Mouse (Mus musculus): ENCODE data around the gene Rfpl4b.
"Not testable (repeated sequence)": the region's sequence is repeated elsewhere in the genome, so short reads cannot be mapped to it uniquely, and the experiment has no call there.

Rfpl4b gene

DNA sequence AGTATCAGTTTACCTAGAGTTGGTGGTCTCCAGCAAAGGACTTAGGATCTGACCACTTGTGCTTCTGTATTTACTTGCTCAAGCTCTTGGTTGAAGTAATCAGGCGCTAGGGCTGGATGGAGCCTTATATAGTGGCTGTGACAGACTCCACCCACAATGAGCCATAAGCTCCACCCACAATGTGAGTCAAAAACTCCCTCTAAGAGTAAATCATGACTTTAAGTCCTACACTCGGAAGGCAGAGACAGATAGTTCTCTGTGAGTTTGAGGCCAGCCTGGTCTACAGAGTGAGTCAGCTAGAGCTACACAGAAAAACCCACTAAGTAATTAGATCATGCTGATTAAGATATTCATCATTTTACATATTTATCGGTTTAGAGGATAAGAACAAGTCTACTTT lies at the start of gene Rfpl4b:
Rfpl4b (minus strand) TSS at position 101 of the 400 bp plus-strand sequence.
- in situ Hi-C loops (cut with MboI; ENCODE audit: low sequenced_read_pairs), result no loop called here

DNA sequence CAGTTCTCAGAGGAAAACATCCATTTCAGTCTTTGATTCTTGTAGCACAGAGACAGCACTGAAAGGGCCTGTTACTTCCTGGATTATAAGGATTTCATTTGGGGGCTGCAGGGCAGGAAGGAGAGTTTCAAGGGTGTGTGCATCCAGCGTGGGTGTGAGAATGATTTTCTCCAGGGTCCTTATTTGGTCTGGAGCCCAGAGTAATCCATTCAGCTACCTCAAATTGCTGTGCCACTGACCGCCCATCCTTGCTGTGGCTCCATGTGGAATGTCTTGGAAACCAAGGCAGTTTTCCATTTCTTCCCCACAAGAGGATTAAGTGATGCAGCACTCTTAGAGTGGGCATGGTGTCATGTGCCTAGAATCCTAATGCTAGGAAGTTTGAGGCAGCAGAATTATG lies 33.6 kb upstream of the Rfpl4b start:
- in situ Hi-C loops (cut with MboI; ENCODE audit: low sequenced_read_pairs), result no loop called here

DNA sequence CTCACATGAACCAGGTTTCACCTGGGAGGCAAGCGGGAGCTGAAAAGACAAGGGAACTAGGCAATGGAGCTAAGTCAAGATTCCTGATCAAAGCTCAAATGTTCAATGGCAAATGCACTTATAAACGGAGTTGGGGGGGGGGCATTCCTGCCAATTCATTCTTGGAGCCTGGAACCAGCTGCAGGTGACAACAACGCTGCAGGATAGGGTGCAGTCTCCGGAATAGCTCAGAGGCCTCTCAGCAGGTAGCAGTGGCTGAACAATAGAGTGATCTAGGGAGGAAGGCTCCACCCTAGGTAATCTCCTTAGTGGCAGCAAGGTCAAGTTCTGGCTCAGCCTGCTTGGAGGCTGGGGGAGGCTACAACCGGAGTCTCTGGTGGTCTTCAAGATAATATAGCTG lies 28.4 kb upstream of the Rfpl4b start:
- in situ Hi-C loops (cut with MboI; ENCODE audit: low sequenced_read_pairs), result not testable (repeated sequence)

DNA sequence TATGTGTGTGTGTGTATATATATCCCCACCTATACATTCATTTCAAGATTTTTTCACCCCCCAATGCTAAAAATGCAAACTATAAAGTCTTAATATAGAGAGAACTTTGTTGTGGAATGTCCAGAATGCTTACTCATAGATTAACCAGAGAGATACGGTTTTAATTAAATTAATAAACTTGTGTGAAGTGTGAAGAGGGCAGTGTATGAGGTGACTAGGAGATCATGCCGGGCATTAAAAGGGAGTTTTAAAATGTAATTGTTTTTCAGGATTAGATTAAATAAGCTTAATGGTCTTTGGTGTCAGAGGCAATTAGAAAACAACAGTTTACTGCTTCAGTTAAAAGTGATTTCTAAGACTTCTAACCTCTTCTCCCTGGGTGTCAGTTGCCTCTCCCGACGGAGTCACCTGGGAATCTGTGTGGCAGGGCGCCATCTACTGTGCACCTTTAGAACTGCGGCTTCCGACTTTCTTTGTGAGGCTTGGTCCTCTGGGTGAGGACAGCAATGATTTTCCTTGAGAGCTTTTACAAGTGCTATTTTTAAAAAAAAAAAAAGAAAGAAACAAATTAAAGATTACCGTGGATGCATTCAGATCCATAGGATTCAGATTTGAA lies 27.4 kb upstream of the Rfpl4b start:
- in situ Hi-C loops (cut with MboI; ENCODE audit: low sequenced_read_pairs), result no loop called here

DNA sequence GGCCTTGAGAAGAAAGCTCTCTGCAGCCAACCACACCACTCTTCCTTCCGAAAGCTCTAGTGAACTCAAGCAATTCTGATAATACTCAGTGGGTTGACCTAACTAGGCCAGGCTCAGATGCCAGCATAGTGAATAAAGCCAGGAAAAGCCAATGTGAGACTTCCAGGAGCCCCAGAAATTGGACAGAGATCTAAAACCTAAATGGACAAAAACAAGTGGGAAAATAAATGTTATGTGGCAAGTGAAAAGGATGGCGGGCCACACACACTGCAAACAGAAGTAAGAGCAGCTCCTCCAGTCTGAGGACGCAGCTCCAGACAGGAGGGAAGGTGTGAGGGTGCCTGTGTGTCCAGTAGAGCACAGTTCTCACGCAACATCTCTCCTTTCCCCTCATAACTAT lies 26.7 kb upstream of the Rfpl4b start:
- in situ Hi-C loops (cut with MboI; ENCODE audit: low sequenced_read_pairs), result no loop called here

DNA sequence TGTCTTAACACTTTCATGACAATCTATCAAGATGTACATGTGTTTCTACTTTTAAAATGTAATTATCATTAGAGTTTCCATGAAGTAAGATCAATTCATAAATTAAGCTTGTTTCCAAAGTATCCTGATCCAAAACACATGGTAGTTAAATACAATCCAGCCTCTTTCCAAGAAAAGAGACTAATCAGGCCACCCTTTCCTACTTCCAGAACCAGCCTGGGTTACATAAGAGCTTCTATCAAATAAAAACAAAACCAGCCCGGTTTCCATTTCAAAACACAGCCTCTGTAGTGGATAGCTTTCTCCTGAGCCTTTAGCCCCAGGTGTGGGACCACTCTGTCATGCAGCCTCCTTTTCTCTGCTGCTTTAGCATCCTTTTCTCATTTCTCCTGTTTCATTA lies 2.2 kb upstream of the Rfpl4b start:
- in situ Hi-C loops (cut with MboI; ENCODE audit: low sequenced_read_pairs), result no loop called here

DNA sequence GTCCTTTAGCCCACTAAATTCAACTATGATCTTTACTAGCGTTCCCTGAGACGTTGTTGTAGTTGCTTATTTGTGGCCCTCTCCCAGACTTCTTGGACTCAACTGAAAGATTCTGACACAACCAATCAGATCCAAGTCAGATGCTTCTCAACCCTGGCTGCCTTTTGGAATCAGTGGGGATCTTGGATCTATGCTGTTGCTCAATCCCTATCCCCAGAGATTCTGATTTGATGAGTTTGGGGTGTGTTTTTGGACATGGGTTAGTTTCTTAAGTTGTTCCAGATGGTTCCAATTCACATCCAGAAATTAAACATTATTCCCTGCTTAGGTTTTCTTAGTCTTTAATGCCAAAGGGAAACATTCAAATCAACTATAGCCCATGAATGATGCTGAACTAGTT lies 15.5 kb downstream of the Rfpl4b start:
- in situ Hi-C loops (cut with MboI; ENCODE audit: low sequenced_read_pairs), result no loop called here

DNA sequence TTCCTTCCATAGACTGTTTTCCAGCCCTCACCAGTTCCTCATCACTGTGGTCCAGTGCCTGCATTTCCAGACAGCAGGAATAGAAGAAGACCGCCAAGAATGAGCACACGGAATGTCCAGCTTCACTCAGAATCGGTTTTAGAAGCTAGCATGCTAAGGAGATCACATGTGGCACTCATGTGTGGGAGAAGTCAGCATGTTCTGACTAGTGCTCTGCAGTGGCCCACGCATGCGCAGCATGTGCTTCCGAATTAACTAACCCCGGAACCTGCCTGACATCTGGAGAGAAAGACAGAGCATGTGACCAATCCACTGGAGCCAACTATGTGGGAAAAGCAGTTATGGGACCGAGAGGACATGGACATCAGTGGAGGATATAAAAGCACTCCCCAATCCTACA lies 17.5 kb downstream of the Rfpl4b start:
- in situ Hi-C loops (cut with MboI; ENCODE audit: low sequenced_read_pairs), result no loop called here

DNA sequence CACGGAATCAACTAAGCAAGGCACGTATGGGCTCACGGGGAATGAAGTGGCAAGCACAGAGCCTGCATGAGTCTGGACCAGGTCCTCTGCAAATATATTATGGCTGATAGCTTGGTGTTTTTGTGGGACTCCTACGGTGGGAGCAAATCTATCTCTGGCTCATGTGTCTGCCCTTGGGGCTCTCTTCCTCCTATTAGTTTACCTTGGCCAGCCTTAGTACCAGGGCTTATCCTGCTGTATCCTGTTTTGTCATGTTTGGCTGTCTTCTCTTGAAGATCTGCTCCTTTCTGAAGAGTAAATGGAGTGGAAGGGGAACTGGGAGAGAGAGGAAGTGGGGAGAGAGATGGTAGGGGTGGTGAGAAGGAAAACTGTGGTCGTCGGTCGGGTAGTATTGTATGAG lies 18.3 kb downstream of the Rfpl4b start:
- in situ Hi-C loops (cut with MboI; ENCODE audit: low sequenced_read_pairs), result no loop called here

DNA sequence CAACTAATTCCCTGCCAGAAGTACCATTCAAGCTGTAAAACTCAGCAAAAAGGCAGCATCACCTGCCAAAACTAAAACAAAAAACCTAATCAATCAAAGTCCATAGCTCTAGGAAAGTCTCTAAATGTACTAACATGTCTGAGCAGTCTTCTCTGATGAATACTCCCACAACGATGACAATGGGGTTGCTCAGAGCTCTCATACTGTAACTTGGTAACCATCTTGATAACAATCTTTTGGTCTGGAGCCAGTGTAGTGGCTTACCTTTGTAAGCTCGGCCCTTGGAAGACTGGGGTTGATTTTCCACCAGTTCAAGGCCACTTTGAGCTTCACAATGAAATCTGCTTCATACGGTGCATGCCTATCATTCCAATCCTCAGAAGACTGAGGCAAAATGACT lies 33.0 kb downstream of the Rfpl4b start:
- in situ Hi-C loops (cut with MboI; ENCODE audit: low sequenced_read_pairs), result no loop called here
